Mouse (Mus musculus) neural tube, embryonic 10.5 days (tissue): Measurements from ENCODE around the gene Lxn.

Experiments used
- DNase-seq: peaks from one replicate; pipeline ENCODE4 v3.0.0-alpha.2; 2017; ENCODE audit warnings: low spot score; ENCODE audit errors: extremely low spot score

The Lxn gene

GRCm38 (mm10) chr3:67462015-67462414 is 1.7 kb downstream of the Lxn start:
- DNase-seq: no peak

DNA sequence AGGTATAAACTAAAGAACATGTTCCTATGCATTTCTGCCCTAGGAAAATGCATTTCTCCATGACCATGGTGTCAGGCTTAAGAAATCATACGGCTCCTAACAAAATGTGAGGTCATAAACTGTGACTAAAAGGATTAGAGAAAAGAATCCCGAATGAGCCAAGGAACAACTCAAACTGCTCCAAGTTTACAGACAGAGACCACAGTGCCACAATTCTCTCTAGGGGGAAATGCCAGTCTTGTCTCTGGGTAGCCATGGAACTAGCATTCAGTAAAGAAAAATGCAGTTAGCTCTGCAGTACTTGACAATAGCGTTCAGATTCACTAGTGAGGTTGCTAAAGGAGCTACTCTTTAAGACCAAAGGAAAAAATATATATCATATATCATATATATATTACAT is 3.8 kb downstream of the Lxn start:
- no peak for DNase-seq

DNA sequence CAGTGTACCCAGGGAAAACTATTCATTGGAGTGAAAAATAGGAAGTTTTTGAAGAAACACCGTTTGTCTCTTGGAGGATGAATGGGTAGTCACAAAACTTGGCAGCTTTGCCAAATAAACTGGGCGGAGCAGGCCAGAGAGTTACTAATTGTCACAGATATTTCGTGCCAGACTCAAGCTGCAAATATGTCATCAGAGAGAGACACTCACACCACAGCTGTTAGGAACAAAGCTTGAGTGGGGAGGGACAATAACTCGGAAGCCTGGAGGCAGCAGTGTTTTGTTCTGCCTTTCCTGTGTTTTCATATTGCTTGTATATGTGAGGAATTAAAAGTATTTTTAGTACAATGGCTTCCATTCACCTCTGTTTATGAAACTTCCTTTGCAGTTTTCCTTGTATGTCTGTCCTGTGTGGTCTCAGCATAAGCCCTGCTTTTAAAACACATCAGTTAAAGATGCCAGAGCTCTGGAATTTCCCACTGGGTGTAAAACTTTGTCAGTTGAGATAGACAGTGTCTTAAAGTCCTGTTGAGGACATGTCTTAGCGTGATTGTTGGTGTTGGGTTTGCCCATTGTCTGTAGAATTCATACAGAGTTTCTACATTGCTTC is 13.0 kb downstream of the Lxn start:
- DNase-seq: no peak

- DNase-seq: no peak
Measured at GRCm38 (mm10) chr3:67449660-67450059, 14.1 kb downstream of the Lxn start.

GRCm38 (mm10) chr3:67447143-67447542 is 16.6 kb downstream of the Lxn start:
- no peak for DNase-seq

- no peak for DNase-seq
Measured at GRCm38 (mm10) chr3:67434011-67434410, 29.7 kb downstream of the Lxn start.

GRCm38 (mm10) chr3:67429999-67430380 is 33.7 kb downstream of the Lxn start, which contains the start of gene Gfm1:
Gene Gfm1, plus strand, starts transcription at chr3:67430096.
- DNase-seq: peak; percentile 82

DNA sequence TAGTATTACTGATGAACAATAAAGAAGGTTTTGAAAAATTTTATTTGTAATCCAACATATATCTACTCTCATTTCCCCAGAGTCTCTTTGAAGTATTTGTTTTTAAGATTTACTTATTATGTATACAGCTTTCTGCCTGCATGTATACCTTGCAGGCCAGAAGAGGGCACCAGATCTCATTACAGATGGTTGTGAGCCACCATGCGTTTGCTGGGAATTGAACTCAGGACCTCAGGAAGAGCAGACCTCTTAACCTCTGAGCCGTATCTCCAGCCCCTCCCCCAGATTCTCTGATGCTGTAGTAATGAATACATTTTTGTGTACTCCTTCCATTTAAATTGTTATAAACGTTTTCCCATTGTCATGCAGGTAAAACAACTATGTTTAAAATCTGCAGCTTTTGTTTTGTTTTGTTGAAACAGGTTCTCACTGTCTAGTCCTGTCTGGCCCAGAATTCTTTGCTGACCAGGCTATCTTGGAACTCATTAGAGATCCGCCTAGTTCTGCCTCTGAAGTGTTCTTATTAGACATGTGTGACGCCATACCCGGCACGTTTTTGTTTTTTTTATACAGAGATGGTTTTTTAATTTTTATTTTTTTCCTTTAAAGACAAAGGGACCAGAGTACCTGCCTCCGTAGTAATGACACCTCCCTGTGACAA is 34.3 kb downstream of the Lxn start:
- no peak for DNase-seq
